Mouse (Mus musculus): Measurements from ENCODE around the gene Shank1. TPM values are rescaled to one million over a fixed set of nuclear protein-coding genes. Genes with fewer than 3 reads are reported as not detected.
A peak's percentile ranks its signal among the peaks of the same experiment; 100 is the strongest.

Shank1 gene
- total and polyA plus RNA-seq, 3 experiments: 0.12 to 3.9 TPM; not detected in 1

DNA sequence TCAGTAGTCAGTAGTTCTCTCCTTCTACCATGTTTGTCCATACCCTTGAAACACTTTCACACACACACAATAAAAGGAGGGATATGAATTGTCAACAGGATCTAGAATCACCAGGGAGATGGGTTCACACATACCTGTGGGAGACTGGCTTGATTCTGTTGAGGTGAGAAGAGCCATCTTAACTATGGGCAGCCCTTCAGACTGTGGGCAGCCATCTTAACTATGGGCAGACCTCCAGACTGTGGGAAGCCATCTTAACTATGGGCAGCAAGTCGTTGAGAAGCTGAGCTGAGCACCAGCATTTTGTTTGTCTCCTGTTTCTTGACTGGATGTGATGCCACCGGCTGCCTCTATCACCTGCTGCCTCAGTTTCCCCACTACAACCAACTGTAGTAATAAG is 38.7 kb upstream of the Shank1 start (continued):
- TF ChIP-seq KAT2A (conservative IDR thresholded peaks at IDR 0.05; ENCODE audit: low read depth, low read length) (peak; percentile 41; the same call in 1 of the 2 replicates), ELF1 (IDR thresholded peaks at IDR 0.05; ENCODE audit: low read depth, low read length) (no peak), GATA1 (IDR thresholded peaks at IDR 0.05; ENCODE audit: low read depth, low read length) (no peak), RCOR1 (IDR thresholded peaks at IDR 0.05; ENCODE audit: low read depth, low read length) (peak; percentile 82), MAZ (IDR thresholded peaks at IDR 0.05; ENCODE audit: low read depth, low read length) (no peak)

DNA sequence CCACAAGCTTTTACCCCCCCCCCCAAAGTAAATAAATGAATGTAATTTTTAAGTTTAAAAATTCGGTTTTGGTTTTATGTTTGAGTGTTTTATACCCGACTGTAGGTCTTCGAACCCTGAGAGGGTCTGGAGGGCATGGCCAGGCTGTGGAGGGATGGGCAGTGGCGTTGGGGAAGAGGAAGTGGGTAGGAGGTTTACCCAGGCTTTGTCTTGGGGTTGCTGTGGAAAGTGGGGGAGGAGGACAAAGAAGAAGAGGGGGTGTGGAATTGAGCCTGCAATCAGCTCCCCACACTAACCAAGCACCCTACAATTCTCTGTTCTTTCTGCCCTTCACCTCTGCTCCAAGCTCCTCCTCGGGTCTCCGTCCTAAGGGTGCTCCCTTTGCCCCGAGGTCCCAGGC is 37.5 kb upstream of the Shank1 start:
- DNase-seq (ENCODE audit: low read depth, low spot score): no peak
- Histone ChIP-seq H3K36me3 (ENCODE audit: control insufficient read depth in 1 of 2, insufficient read depth in 2 of 2, low read length in 2 of 2) (no peaks in the 10 kb centered on the region), H3K9ac (ENCODE audit: control insufficient read depth, low read depth, low read length, poor library complexity, severe bottlenecking) (no peak overlapping the region), H3K27me3 (ENCODE audit: control insufficient read depth in 1 of 2, insufficient read depth in 2 of 2, low read length in 2 of 2) (no peaks in the 10 kb centered on the region), H3K4me1 (ENCODE audit: control insufficient read depth in 1 of 2, insufficient read depth in 2 of 2, low read length in 2 of 2) (no peaks in the 10 kb centered on the region), H3K9me3 (replicated peaks; ENCODE audit: insufficient read depth, low read length) (no peaks in the 10 kb centered on the region), H3K4me3 (ENCODE audit: control insufficient read depth in 1 of 2, insufficient read depth in 1 of 2, low read depth in 2 of 2, low read length in 2 of 2) (no peak overlapping the region), H3K79me2 (ENCODE audit: control insufficient read depth, insufficient read depth, low read length, poor library complexity) (no peaks in the 10 kb centered on the region), H3K27ac (ENCODE audit: control insufficient read depth, low read depth, low read length) (no peak overlapping the region)
- no peak for TF ChIP-seq ELF1 (IDR thresholded peaks at IDR 0.05; ENCODE audit: low read depth, low read length)
- TF ChIP-seq NELFE (IDR thresholded peaks at IDR 0.05; ENCODE audit: low read depth, low read length): no peak
- TF ChIP-seq HCFC1 (IDR thresholded peaks at IDR 0.05; ENCODE audit: low read depth, low read length): no peak
- TF ChIP-seq CTCF (IDR thresholded peaks at IDR 0.05 in 2 of 3, conservative IDR thresholded peaks at IDR 0.05 in 1 of 3; ENCODE audit: control insufficient read depth in 1 of 3, insufficient read depth in 1 of 3, low read depth in 2 of 3, low read length in 3 of 3, poor library complexity in 1 of 3, severe bottlenecking in 1 of 3): no peak
- no peak for TF ChIP-seq KAT2A (conservative IDR thresholded peaks at IDR 0.05; ENCODE audit: low read depth, low read length)
- TF ChIP-seq MAX (IDR thresholded peaks at IDR 0.05; ENCODE audit: low read length): no peak
- no peak for TF ChIP-seq SMC3 (IDR thresholded peaks at IDR 0.05; ENCODE audit: low read depth, low read length)
- no peak for TF ChIP-seq RCOR1 (IDR thresholded peaks at IDR 0.05; ENCODE audit: low read depth, low read length)

DNA sequence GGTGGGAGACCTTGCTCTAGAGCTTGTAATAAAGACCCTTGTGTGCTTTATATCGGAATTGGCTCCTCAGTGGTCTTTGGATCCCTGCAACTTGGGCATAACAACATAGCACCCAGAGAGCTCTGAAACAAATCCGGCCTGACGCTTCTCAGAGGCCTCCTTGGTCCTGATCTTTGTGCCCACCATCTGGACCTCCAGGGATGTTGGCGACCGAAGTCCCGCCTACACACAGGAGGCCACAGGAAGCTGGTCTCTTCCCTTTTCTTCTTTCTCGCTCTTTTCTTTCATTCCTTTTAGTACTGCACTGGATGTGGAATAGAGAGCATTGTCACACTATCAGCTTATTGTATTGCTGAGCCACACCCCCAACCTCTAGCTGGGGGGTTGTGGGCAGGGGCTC is 36.6 kb upstream of the Shank1 start:
- Histone ChIP-seq H3K27ac (ENCODE audit: control insufficient read depth, low read depth, low read length) (no peak overlapping the region), H3K27me3 (ENCODE audit: control insufficient read depth in 1 of 2, insufficient read depth in 2 of 2, low read length in 2 of 2) (no peaks in the 10 kb centered on the region), H3K79me2 (ENCODE audit: control insufficient read depth, insufficient read depth, low read length, poor library complexity) (no peaks in the 10 kb centered on the region), H3K4me3 (ENCODE audit: control insufficient read depth in 1 of 2, insufficient read depth in 1 of 2, low read depth in 2 of 2, low read length in 2 of 2) (no peak overlapping the region), H3K36me3 (ENCODE audit: control insufficient read depth in 1 of 2, insufficient read depth in 2 of 2, low read length in 2 of 2) (no peaks in the 10 kb centered on the region), H3K4me1 (ENCODE audit: control insufficient read depth in 1 of 2, insufficient read depth in 2 of 2, low read length in 2 of 2) (no peaks in the 10 kb centered on the region), H3K9me3 (replicated peaks; ENCODE audit: insufficient read depth, low read length) (no peaks in the 10 kb centered on the region), H3K9ac (ENCODE audit: control insufficient read depth, low read depth, low read length, poor library complexity, severe bottlenecking) (no peak overlapping the region)
- TF ChIP-seq ETS1 (IDR thresholded peaks at IDR 0.05; ENCODE audit: low read depth, low read length) (no peak), GATA1 (IDR thresholded peaks at IDR 0.05; ENCODE audit: low read depth, low read length) (no peak), HCFC1 (IDR thresholded peaks at IDR 0.05; ENCODE audit: low read depth, low read length) (no peak), ZC3H11A (IDR thresholded peaks at IDR 0.05; ENCODE audit: low read depth, low read length) (no peak), CTCF (IDR thresholded peaks at IDR 0.05 in 2 of 3, conservative IDR thresholded peaks at IDR 0.05 in 1 of 3; ENCODE audit: control insufficient read depth in 1 of 3, insufficient read depth in 1 of 3, low read depth in 2 of 3, low read length in 3 of 3, poor library complexity in 1 of 3, severe bottlenecking in 1 of 3) (no peak), EP300 (IDR thresholded peaks at IDR 0.05; ENCODE audit: low read depth in 1 of 2, low read length in 2 of 2) (no peak), E2F4 (IDR thresholded peaks at IDR 0.05; ENCODE audit: borderline replicate concordance, low read depth, low read length) (no peak), ZNF384 (IDR thresholded peaks at IDR 0.05; ENCODE audit: low read depth, low read length) (no peak)
- no peak for DNase-seq (ENCODE audit: low read depth, low spot score)
